Mouse (Mus musculus) E14TG2a.4 (cell line): ENCODE measurements around the gene Stpg4.

Source experiments
- CTCF ChIP-seq: conservative IDR thresholded peaks from 2 replicates; pipeline ENCODE4 v1.5.1; 2014; ENCODE audit warnings: low read length
- NANOG ChIP-seq: IDR thresholded peaks from 2 replicates; pipeline ENCODE4 v1.6.1; 2014; ENCODE audit warnings: borderline replicate concordance, low read length, mixed read lengths
- POU5F1 ChIP-seq: IDR thresholded peaks from 2 replicates; pipeline ENCODE4 v1.6.1; 2014; ENCODE audit warnings: low read length, borderline replicate concordance

- no peak for TF ChIP-seq CTCF
- TF ChIP-seq POU5F1: no peak
- no peak for TF ChIP-seq NANOG
Observed at GRCm38 (mm10) chr17:87356261-87356660, 71.3 kb downstream of the Stpg4 start.
